Mouse (Mus musculus) lung, postnatal 0 days (tissue): ENCODE data around the gene Naa35.

Experiments
- CTCF ChIP-seq: IDR thresholded peaks from 2 replicates; pipeline ENCODE4 v1.5.1; 2016; ENCODE audit warnings: antibody characterized with exemption, mild to moderate bottlenecking
- EP300 ChIP-seq: IDR thresholded peaks from 2 replicates; pipeline ENCODE4 v1.6.1; 2016; ENCODE audit warnings: antibody characterized with exemption, mild to moderate bottlenecking, control low read depth

DNA sequence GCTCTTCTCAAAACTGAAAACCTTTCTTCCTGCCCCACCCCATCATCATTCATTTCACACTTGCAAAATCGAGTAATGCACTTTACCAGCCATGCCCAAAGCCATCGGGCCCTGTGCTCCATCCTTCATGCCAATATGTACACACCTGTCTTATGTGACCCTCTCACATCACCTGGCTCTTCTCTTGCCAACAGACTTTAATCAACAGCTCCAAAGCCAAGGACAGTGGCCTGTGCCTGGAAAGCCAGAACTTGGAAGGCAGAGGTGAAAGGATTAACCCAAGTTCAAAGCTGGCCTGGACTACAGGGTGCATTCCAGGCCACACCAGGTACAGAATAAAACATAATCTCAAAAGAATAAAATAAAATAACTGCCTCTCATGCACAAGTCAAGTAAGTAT, 48.4 kb upstream of the Naa35 start:
- TF ChIP-seq CTCF (no peak), EP300 (no peak)
